Mouse (Mus musculus) heart, adult 8-10 months (tissue): Measurements from ENCODE around the gene Cebpb. TPM values are rescaled to one million over a fixed set of nuclear protein-coding genes. Genes with fewer than 3 reads are reported as not detected.
A peak's percentile ranks its signal among the peaks of the same experiment; 100 is the strongest.
"Not testable (repeated sequence)": the region's sequence is repeated elsewhere in the genome, so short reads cannot be mapped to it uniquely, and the experiment has no call there.

ENCODE experiments used
- DNase-seq: peaks from one replicate; pipeline ENCODE4 v3.0.0; 2022; ENCODE audit warnings: low spot score
- total RNA-seq, 4 experiments: library from RNA; stranded (reverse); gene quantifications; 2 replicates each; pipeline ENCODE4 v1.2.4; 2022

Cebpb gene
- 100 to 1,000 TPM in 1 of 4 experiments, 10 to 100 TPM in 3; 55.1 to 104 (median 84.0) TPM for total RNA-seq

- peak; percentile 84 for DNase-seq
Measured at GRCm38 (mm10) chr2:167688498-167689451, at the start of gene Cebpb. Cebpb (plus strand) TSS chr2:167688915.

GRCm38 (mm10) chr2:167640279-167640678, 48.4 kb upstream of the Cebpb start:
- no peak for DNase-seq

- no peak for DNase-seq
Measured at GRCm38 (mm10) chr2:167641337-167641736, 47.4 kb upstream of the Cebpb start.

GRCm38 (mm10) chr2:167642164-167642563, 46.6 kb upstream of the Cebpb start:
- no peak for DNase-seq

- not testable (repeated sequence) for DNase-seq
Measured at GRCm38 (mm10) chr2:167643356-167644052, 45.2 kb upstream of the Cebpb start.

- no peak for DNase-seq
Measured at GRCm38 (mm10) chr2:167646411-167646810, 42.3 kb upstream of the Cebpb start.

GRCm38 (mm10) chr2:167649290-167650032, 39.3 kb upstream of the Cebpb start:
- DNase-seq = no peak

- no peak for DNase-seq
Measured at GRCm38 (mm10) chr2:167651622-167652021, 37.1 kb upstream of the Cebpb start.

- DNase-seq = no peak
Measured at GRCm38 (mm10) chr2:167652694-167653093, 36.0 kb upstream of the Cebpb start.

- DNase-seq = no peak
Measured at GRCm38 (mm10) chr2:167654911-167655600, 33.7 kb upstream of the Cebpb start.

GRCm38 (mm10) chr2:167656629-167657478, 31.9 kb upstream of the Cebpb start:
- no peak for DNase-seq

GRCm38 (mm10) chr2:167657973-167658372, 30.7 kb upstream of the Cebpb start:
- DNase-seq = no peak

- DNase-seq = no peak
Measured at GRCm38 (mm10) chr2:167658712-167659111, 30.0 kb upstream of the Cebpb start.

- no peak for DNase-seq
Measured at GRCm38 (mm10) chr2:167659177-167659846, 29.4 kb upstream of the Cebpb start.

- peak; percentile 51 for DNase-seq
Measured at GRCm38 (mm10) chr2:167659847-167660610, 28.7 kb upstream of the Cebpb start.

- no peak for DNase-seq
Measured at GRCm38 (mm10) chr2:167660611-167660971, 28.1 kb upstream of the Cebpb start.

GRCm38 (mm10) chr2:167661270-167662203, 27.2 kb upstream of the Cebpb start, which contains the start of gene Gm20431:
Gm20431 (minus strand) TSS chr2:167661496.
- DNase-seq = peak; percentile 90

GRCm38 (mm10) chr2:167662713-167663112, 26.0 kb upstream of the Cebpb start:
- DNase-seq = no peak
